Mouse (Mus musculus) kidney, embryonic 14.5 days (tissue): ENCODE data around the gene Zyg11b. TPM values are rescaled to one million over a fixed set of nuclear protein-coding genes. Genes with fewer than 3 reads are reported as not detected.

Experiments
- ATAC-seq: fragments of 200-750 bp; cut with Nextera tagmentation; 2 replicates; pipeline ENCODE4 v1.8.0; 2017; ENCODE audit warnings: moderate number of reproducible peaks, mild to moderate bottlenecking, moderate TSS enrichment, moderate library complexity; ENCODE audit not compliant: low FRiP score, low TSS enrichment
- H3K27ac ChIP-seq: fragments of 300-500 bp; sonication (generic); 2 replicates; pipeline ENCODE4 v1.5.1; 2014; ENCODE audit warnings: low read depth, mild to moderate bottlenecking, low read length, moderate library complexity, mixed read lengths
- H3K27me3 ChIP-seq: fragments of 300-500 bp; sonication (generic); 2 replicates; pipeline ENCODE4 v1.6.1; 2014; ENCODE audit warnings: mild to moderate bottlenecking, low read length; ENCODE audit not compliant: control insufficient read depth, insufficient read depth
- H3K36me3 ChIP-seq: fragments of 300-500 bp; sonication (generic); 2 replicates; pipeline ENCODE4 v1.6.1; 2014; ENCODE audit warnings: low read length, mixed read lengths; ENCODE audit not compliant: control insufficient read depth, insufficient read depth
- H3K4me1 ChIP-seq: fragments of 300-500 bp; sonication (generic); 2 replicates; pipeline ENCODE4 v1.6.1; 2014; ENCODE audit warnings: low read length, mixed read lengths; ENCODE audit not compliant: control insufficient read depth, insufficient read depth
- H3K4me2 ChIP-seq: fragments of 300-500 bp; sonication (generic); replicated peaks from 2 replicates; pipeline ENCODE4 v1.6.1; 2014; ENCODE audit warnings: low read depth, mild to moderate bottlenecking, low read length
- H3K4me3 ChIP-seq: fragments of 300-500 bp; sonication (generic); 2 replicates; pipeline ENCODE4 v1.5.1; 2014; ENCODE audit warnings: mild to moderate bottlenecking, low read length
- H3K9ac ChIP-seq: fragments of 300-500 bp; sonication (generic); 2 replicates; pipeline ENCODE4 v1.6.1; 2014; ENCODE audit warnings: low read depth, mild to moderate bottlenecking, low read length, moderate library complexity
- H3K9me3 ChIP-seq: fragments of 300-500 bp; sonication (generic); 2 replicates; pipeline ENCODE4 v1.6.1; 2016; ENCODE audit warnings: low read length; ENCODE audit not compliant: control insufficient read depth
- WGBS: fragments of 180-500 bp; shearing (Covaris S2); extraction: QIAGEN DNeasy Blood & Tissue Kit; methylation state at CpG from one replicate; pipeline ENCODE4 v1.1.7; 2014; 5-methylcytosine and 5-hydroxymethylcytosine counted together
- polyA plus RNA-seq: library from polyadenylated mRNA; unstranded; fragments of >200 nt; fragmentation: Nextera tagmentation; extraction: Ambion mirVana; gene quantifications from 2 replicates; pipeline ENCODE4 v1.2.1, GENCODE M21; 2014

Zyg11b gene
- polyA plus RNA-seq, 1 experiment from 2014 or later, result 17.2 TPM

- peak overlapping the region; percentile 86 for H3K4me3 ChIP-seq
- H3K4me1 ChIP-seq, result peaks cover 7% of the 10 kb centered on the region
- H3K36me3 ChIP-seq, result no peaks in the 10 kb centered on the region
- H3K4me2 ChIP-seq, result peak overlapping the region; percentile 60
- H3K27ac ChIP-seq, result peak overlapping the region; percentile 83
- ATAC-seq, result peak; percentile 7
- peak overlapping the region; percentile 91 for H3K9ac ChIP-seq
- H3K27me3 ChIP-seq, result no peaks in the 10 kb centered on the region
- peaks cover 2% of the 10 kb centered on the region; the same call in 1 of the 2 replicates for H3K9me3 ChIP-seq
- WGBS, result 1% methylated on average over 14 of the region's 14 CpGs
Observed at GRCm38 (mm10) chr4:108300266-108300665, 630 bp downstream of the Zyg11b start.

- 94% methylated on average over 3 of the region's 3 CpGs for WGBS
- H3K9ac ChIP-seq, result no peak overlapping the region
- no peaks in the 10 kb centered on the region for H3K4me1 ChIP-seq
- H3K9me3 ChIP-seq, result no peaks in the 10 kb centered on the region
- H3K4me3 ChIP-seq, result no peak overlapping the region
- no peaks in the 10 kb centered on the region for H3K36me3 ChIP-seq
- no peak overlapping the region for H3K4me2 ChIP-seq
- H3K27me3 ChIP-seq, result no peaks in the 10 kb centered on the region
- ATAC-seq, result no peak
- H3K27ac ChIP-seq, result no peak overlapping the region
Observed at GRCm38 (mm10) chr4:108276973-108277372, 23.9 kb downstream of the Zyg11b start.

GRCm38 (mm10) chr4:108272286-108272685, 28.6 kb downstream of the Zyg11b start:
- whole genome bisulfite sequencing, result 77% methylated on average over 4 of the region's 4 CpGs
- no peak overlapping the region for H3K9ac ChIP-seq
- H3K27ac ChIP-seq, result no peak overlapping the region
- no peak overlapping the region for H3K4me2 ChIP-seq
- H3K36me3 ChIP-seq, result peaks cover 18% of the 10 kb centered on the region
- H3K4me3 ChIP-seq, result no peak overlapping the region
- no peaks in the 10 kb centered on the region for H3K4me1 ChIP-seq
- H3K27me3 ChIP-seq, result no peaks in the 10 kb centered on the region
- ATAC-seq, result no peak
- H3K9me3 ChIP-seq, result no peaks in the 10 kb centered on the region

- H3K9me3 ChIP-seq, result no peaks in the 10 kb centered on the region
- no peaks in the 10 kb centered on the region for H3K27me3 ChIP-seq
- H3K9ac ChIP-seq, result no peak overlapping the region
- H3K36me3 ChIP-seq, result peaks cover 39% of the 10 kb centered on the region
- H3K4me1 ChIP-seq, result no peaks in the 10 kb centered on the region
- 90% methylated on average over 7 of the region's 7 CpGs for WGBS
- ATAC-seq, result no peak
- H3K4me2 ChIP-seq, result no peak overlapping the region
- no peak overlapping the region for H3K27ac ChIP-seq
- H3K4me3 ChIP-seq, result no peak overlapping the region
Observed at GRCm38 (mm10) chr4:108265774-108266173, 35.1 kb downstream of the Zyg11b start.

GRCm38 (mm10) chr4:108253317-108253716, 47.6 kb downstream of the Zyg11b start:
- no peaks in the 10 kb centered on the region for H3K4me1 ChIP-seq
- no peak for ATAC-seq
- no peaks in the 10 kb centered on the region for H3K27me3 ChIP-seq
- H3K9me3 ChIP-seq, result no peaks in the 10 kb centered on the region
- H3K36me3 ChIP-seq, result peaks cover 55% of the 10 kb centered on the region
- no peak overlapping the region for H3K4me3 ChIP-seq
- H3K4me2 ChIP-seq, result no peak overlapping the region
- no peak overlapping the region for H3K9ac ChIP-seq
- no peak overlapping the region for H3K27ac ChIP-seq
- WGBS, result 95% methylated on average over 6 of the region's 6 CpGs

- WGBS, result 94% methylated on average over 9 of the region's 9 CpGs
- Histone ChIP-seq H3K9me3 (no peaks in the 10 kb centered on the region), H3K4me2 (no peak overlapping the region), H3K9ac (no peak overlapping the region), H3K36me3 (peaks cover 48% of the 10 kb centered on the region), H3K4me1 (no peaks in the 10 kb centered on the region), H3K4me3 (no peak overlapping the region), H3K27ac (no peak overlapping the region), H3K27me3 (no peaks in the 10 kb centered on the region)
- no peak for ATAC-seq
Observed at GRCm38 (mm10) chr4:108250501-108250900, 50.4 kb downstream of the Zyg11b start.

GRCm38 (mm10) chr4:108249314-108249713, 51.6 kb downstream of the Zyg11b start:
- WGBS, result 91% methylated on average over 3 of the region's 3 CpGs
- ATAC-seq, result no peak
- H3K4me3 ChIP-seq, result no peak overlapping the region
- H3K4me1 ChIP-seq, result no peaks in the 10 kb centered on the region
- H3K27me3 ChIP-seq, result no peaks in the 10 kb centered on the region
- no peaks in the 10 kb centered on the region for H3K9me3 ChIP-seq
- H3K4me2 ChIP-seq, result no peak overlapping the region
- H3K9ac ChIP-seq, result no peak overlapping the region
- H3K36me3 ChIP-seq, result peaks cover 53% of the 10 kb centered on the region
- H3K27ac ChIP-seq, result no peak overlapping the region

- ATAC-seq, result no peak
Observed at GRCm38 (mm10) chr4:108233654-108234053, 67.2 kb downstream of the Zyg11b start.

GRCm38 (mm10) chr4:108225341-108225872, 75.5 kb downstream of the Zyg11b start:
- Histone ChIP-seq H3K4me1 (no peaks in the 10 kb centered on the region), H3K9ac (no peak overlapping the region), H3K4me2 (no peak overlapping the region), H3K27me3 (no peaks in the 10 kb centered on the region), H3K4me3 (no peak overlapping the region), H3K27ac (no peak overlapping the region), H3K9me3 (no peaks in the 10 kb centered on the region), H3K36me3 (no peaks in the 10 kb centered on the region)
- WGBS, result 36% methylated on average over 3 of the region's 3 CpGs
- no peak for ATAC-seq

More at GRCm38 (mm10) chr4:108233654-108234053, 67.2 kb downstream of the Zyg11b start:
- no peak overlapping the region for H3K4me2 ChIP-seq
- no peaks in the 10 kb centered on the region for H3K9me3 ChIP-seq
- no peak overlapping the region for H3K9ac ChIP-seq
- no peaks in the 10 kb centered on the region for H3K4me1 ChIP-seq
- peaks cover 48% of the 10 kb centered on the region for H3K36me3 ChIP-seq
- H3K4me3 ChIP-seq, result no peak overlapping the region
- 94% methylated on average over 3 of the region's 3 CpGs for WGBS
- no peak overlapping the region for H3K27ac ChIP-seq
- no peaks in the 10 kb centered on the region for H3K27me3 ChIP-seq
